Mouse (Mus musculus): ENCODE results near the gene Gm4340. TPM values are rescaled to one million over a fixed set of nuclear protein-coding genes. Genes with fewer than 3 reads are reported as not detected.
"Not testable (repeated sequence)": the region's sequence is repeated elsewhere in the genome, so short reads cannot be mapped to it uniquely, and the experiment has no call there.

Gene Gm4340
- not detected in 2 replicates for polyA plus RNA-seq (2015; fragmentation: Nextera tagmentation; extraction: Ambion mirVana)

DNA sequence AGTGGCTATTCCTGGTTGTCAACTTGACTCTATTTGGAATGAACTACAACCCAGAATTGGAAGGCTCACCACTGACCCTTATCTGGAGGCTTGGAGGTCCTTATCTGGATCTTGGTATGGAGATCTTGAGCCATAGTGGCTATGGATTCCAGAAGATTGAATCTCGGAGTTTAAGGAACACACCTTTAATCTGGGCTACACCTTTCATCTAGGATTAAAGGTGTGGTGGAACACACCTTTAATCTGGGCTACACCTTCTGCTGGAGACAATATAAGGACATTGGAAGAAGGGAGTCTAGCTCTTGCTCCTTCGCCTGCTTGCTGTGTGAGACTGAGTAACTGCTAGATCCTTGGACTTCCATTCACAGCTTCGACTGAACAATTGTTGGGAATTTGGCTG lies at the start of gene Gm4340:
Gm4340 (plus strand) TSS at position 301 of the 400 bp plus-strand sequence.
- not testable (repeated sequence) for H3K36me3 ChIP-seq; H3K9me3 ChIP-seq; H3K27ac ChIP-seq; H3K9ac ChIP-seq; H3K4me2 ChIP-seq; H3K4me3 ChIP-seq (replicated peaks); ATAC-seq (ENCODE audit: insufficient read depth, low FRiP score, low read depth); H3K27me3 ChIP-seq (replicated peaks); H3K4me1 ChIP-seq
- WGBS, result no CpG with 5 or more reads among the region's 3 CpGs

DNA sequence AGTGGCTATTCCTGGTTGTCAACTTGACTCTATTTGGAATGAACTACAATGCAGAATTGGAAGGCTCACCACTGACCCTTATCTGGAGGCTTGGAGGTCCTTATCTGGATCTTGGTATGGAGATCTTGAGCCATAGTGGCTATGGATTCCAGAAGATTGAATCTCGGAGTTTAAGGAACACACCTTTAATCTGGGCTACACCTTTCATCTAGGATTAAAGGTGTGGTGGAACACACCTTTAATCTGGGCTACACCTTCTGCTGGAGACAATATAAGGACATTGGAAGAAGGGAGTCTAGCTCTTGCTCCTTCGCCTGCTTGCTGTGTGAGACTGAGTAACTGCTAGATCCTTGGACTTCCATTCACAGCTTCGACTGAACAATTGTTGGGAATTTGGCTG lies 42.6 kb upstream of the Gm4340 start, which contains the start of gene Gm6763:
Gm6763 (plus strand) TSS at position 301 of the 400 bp plus-strand sequence.
- H3K9ac ChIP-seq; H3K9me3 ChIP-seq; H3K4me1 ChIP-seq; H3K27ac ChIP-seq; ATAC-seq (ENCODE audit: insufficient read depth, low FRiP score, low read depth); H3K4me2 ChIP-seq; H3K36me3 ChIP-seq; H3K4me3 ChIP-seq (replicated peaks); H3K27me3 ChIP-seq (replicated peaks): not testable (repeated sequence)
- no CpG with 5 or more reads among the region's 3 CpGs for WGBS

DNA sequence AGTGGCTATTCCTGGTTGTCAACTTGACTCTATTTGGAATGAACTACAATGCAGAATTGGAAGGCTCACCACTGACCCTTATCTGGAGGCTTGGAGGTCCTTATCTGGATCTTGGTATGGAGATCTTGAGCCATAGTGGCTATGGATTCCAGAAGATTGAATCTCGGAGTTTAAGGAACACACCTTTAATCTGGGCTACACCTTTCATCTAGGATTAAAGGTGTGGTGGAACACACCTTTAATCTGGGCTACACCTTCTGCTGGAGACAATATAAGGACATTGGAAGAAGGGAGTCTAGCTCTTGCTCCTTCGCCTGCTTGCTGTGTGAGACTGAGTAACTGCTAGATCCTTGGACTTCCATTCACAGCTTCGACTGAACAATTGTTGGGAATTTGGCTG lies 34.1 kb upstream of the Gm4340 start, which contains the start of gene Gm8764:
Gm8764 (plus strand) TSS at position 301 of the 400 bp plus-strand sequence.
- H3K9ac ChIP-seq; ATAC-seq (ENCODE audit: insufficient read depth, low FRiP score, low read depth); H3K9me3 ChIP-seq; H3K36me3 ChIP-seq; H3K4me2 ChIP-seq; H3K27ac ChIP-seq; H3K4me1 ChIP-seq; H3K27me3 ChIP-seq (replicated peaks); H3K4me3 ChIP-seq (replicated peaks): not testable (repeated sequence)
- WGBS, result no CpG with 5 or more reads among the region's 3 CpGs

GRCm38 (mm10) chr10:104168215-104168614 lies 25.6 kb upstream of the Gm4340 start, which contains the start of gene Gm21304:
Gene Gm21304, plus strand, starts transcription at chr10:104168515.
- no CpG with 5 or more reads among the region's 3 CpGs for WGBS
- H3K4me3 ChIP-seq (replicated peaks); H3K4me2 ChIP-seq; H3K27me3 ChIP-seq (replicated peaks); H3K9ac ChIP-seq; H3K36me3 ChIP-seq; H3K9me3 ChIP-seq; ATAC-seq (ENCODE audit: insufficient read depth, low FRiP score, low read depth); H3K27ac ChIP-seq; H3K4me1 ChIP-seq: not testable (repeated sequence)

GRCm38 (mm10) chr10:104176724-104177123 lies 17.1 kb upstream of the Gm4340 start, which contains the start of gene Gm21312:
Gene Gm21312, plus strand, starts transcription at chr10:104177024.
- no CpG with 5 or more reads among the region's 3 CpGs for WGBS

DNA sequence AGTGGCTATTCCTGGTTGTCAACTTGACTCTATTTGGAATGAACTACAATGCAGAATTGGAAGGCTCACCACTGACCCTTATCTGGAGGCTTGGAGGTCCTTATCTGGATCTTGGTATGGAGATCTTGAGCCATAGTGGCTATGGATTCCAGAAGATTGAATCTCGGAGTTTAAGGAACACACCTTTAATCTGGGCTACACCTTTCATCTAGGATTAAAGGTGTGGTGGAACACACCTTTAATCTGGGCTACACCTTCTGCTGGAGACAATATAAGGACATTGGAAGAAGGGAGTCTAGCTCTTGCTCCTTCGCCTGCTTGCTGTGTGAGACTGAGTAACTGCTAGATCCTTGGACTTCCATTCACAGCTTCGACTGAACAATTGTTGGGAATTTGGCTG lies 8.6 kb upstream of the Gm4340 start, which contains the start of gene Gm20765:
Gm20765 (plus strand) TSS at position 301 of the 400 bp plus-strand sequence.
- H3K27ac ChIP-seq; H3K4me3 ChIP-seq (replicated peaks); ATAC-seq (ENCODE audit: insufficient read depth, low FRiP score, low read depth); H3K4me1 ChIP-seq; H3K36me3 ChIP-seq; H3K27me3 ChIP-seq (replicated peaks); H3K4me2 ChIP-seq; H3K9me3 ChIP-seq; H3K9ac ChIP-seq: not testable (repeated sequence)
- no CpG with 5 or more reads among the region's 3 CpGs for WGBS

More at GRCm38 (mm10) chr10:104176724-104177123, 17.1 kb upstream of the Gm4340 start, which contains the start of gene Gm21312:
- not testable (repeated sequence) for H3K36me3 ChIP-seq; H3K9ac ChIP-seq; H3K4me3 ChIP-seq (replicated peaks); H3K27ac ChIP-seq; ATAC-seq (ENCODE audit: insufficient read depth, low FRiP score, low read depth); H3K27me3 ChIP-seq (replicated peaks); H3K9me3 ChIP-seq; H3K4me1 ChIP-seq; H3K4me2 ChIP-seq

- no peaks in the 10 kb centered on the region for H3K27me3 ChIP-seq (replicated peaks)
- ATAC-seq (ENCODE audit: insufficient read depth, low FRiP score, low read depth), result no peak
- H3K9ac ChIP-seq, result no peak overlapping the region
- no peak overlapping the region for H3K27ac ChIP-seq
- no peaks in the 10 kb centered on the region for H3K36me3 ChIP-seq
- no peaks in the 10 kb centered on the region for H3K9me3 ChIP-seq
- H3K4me3 ChIP-seq (replicated peaks), result no peak overlapping the region
- no peaks in the 10 kb centered on the region for H3K4me1 ChIP-seq
- H3K4me2 ChIP-seq, result no peak overlapping the region
- 88% methylated on average over 1 of the region's 1 CpGs for WGBS
These were observed 15.8 kb downstream of the Gm4340 start for GRCm38 (mm10) chr10:104209655-104210054.

- Histone ChIP-seq H3K9ac (no peak overlapping the region), H3K27ac (no peak overlapping the region), H3K36me3 (no peaks in the 10 kb centered on the region), H3K9me3 (no peaks in the 10 kb centered on the region), H3K4me1 (no peaks in the 10 kb centered on the region), H3K27me3 (replicated peaks) (no peaks in the 10 kb centered on the region), H3K4me3 (replicated peaks) (no peak overlapping the region), H3K4me2 (no peak overlapping the region)
- no peak for ATAC-seq (ENCODE audit: insufficient read depth, low FRiP score, low read depth)
- WGBS, result 74% methylated on average over 3 of the region's 3 CpGs
These were observed 16.6 kb downstream of the Gm4340 start for GRCm38 (mm10) chr10:104210268-104210990.

- Histone ChIP-seq H3K36me3 (no peaks in the 10 kb centered on the region), H3K9me3 (no peaks in the 10 kb centered on the region), H3K27me3 (replicated peaks) (no peaks in the 10 kb centered on the region), H3K27ac (no peak overlapping the region), H3K9ac (no peak overlapping the region), H3K4me2 (no peak overlapping the region), H3K4me1 (no peaks in the 10 kb centered on the region), H3K4me3 (replicated peaks) (no peak overlapping the region)
- ATAC-seq (ENCODE audit: insufficient read depth, low FRiP score, low read depth), result no peak
- 90% methylated on average over 5 of the region's 5 CpGs for WGBS
These were observed 20.7 kb downstream of the Gm4340 start for GRCm38 (mm10) chr10:104214527-104214926.

DNA sequence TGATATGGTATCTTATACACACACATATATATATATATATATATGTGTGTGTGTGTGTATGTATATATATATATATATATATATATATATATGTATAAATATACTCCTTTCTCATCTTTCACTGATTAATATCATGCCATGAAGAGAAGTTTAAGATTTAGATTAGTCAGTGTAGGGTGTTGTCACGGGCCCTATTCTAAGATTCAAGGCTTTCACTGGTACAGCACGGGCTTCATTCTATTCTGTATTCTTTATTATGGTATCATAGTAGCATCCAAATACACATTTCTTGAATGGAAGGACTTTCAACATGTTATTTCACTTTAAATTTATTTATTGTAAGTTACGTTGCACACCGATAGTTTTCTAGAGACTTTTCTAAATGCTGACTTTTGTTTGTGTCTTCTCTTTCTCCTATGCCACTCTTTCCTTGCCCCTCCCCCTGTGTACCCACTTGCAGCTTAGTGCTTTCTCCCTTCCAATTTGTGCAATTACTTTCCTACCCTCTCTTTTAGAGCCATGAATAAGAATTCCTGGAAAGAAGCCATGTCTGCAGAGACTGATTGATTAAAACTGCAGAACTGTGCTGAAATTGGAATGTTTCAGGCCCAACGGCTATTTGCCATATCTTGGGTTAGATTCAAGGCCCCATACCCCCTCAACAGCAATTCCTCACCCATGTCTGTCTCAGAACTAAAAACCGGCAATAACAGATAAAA lies 26.6 kb downstream of the Gm4340 start:
- Histone ChIP-seq H3K4me2 (no peak overlapping the region), H3K27me3 (replicated peaks) (no peaks in the 10 kb centered on the region), H3K4me3 (replicated peaks) (no peak overlapping the region), H3K4me1 (no peaks in the 10 kb centered on the region), H3K36me3 (no peaks in the 10 kb centered on the region), H3K27ac (no peak overlapping the region), H3K9ac (no peak overlapping the region), H3K9me3 (no peaks in the 10 kb centered on the region)
- no peak for ATAC-seq (ENCODE audit: insufficient read depth, low FRiP score, low read depth)
- WGBS, result 72% methylated on average over 6 of the region's 6 CpGs
